Mouse (Mus musculus): ENCODE data around the gene Themis. TPM values are rescaled to one million over a fixed set of nuclear protein-coding genes. Genes with fewer than 3 reads are reported as not detected.

Gene Themis
- polyA plus RNA-seq, 1 experiment from 2014 or later: not detected

DNA sequence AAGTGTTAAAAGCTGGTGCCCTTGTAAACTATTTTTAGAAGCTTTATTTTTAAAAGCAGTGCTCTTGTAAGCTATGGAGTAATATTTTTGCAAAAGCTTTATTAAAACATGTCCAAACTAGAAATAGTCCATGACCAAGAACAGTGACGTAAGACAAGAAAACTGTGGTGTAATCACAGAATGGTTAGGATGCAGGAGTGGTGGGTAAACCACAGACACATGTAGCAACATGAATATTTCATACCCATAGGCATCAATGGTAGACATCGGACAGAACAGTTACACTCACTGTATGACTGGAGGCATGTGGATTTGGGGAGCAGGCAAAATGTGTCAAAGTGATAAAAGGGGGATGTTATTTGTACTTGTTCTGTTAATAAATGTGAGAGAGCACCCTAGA lies 222.7 kb downstream of the Themis start:
- ATAC-seq (ENCODE audit: insufficient read depth, low FRiP score, low TSS enrichment): no peak
- Histone ChIP-seq H3K4me3 (ENCODE audit: low read depth, low read length) (no peak overlapping the region), H3K4me1 (ENCODE audit: control insufficient read depth, insufficient read depth, low read length) (no peaks in the 10 kb centered on the region), H3K4me2 (ENCODE audit: low read depth) (no peak overlapping the region), H3K9ac (ENCODE audit: low read length) (no peak overlapping the region), H3K36me3 (ENCODE audit: control insufficient read depth, insufficient read depth, low read length) (no peaks in the 10 kb centered on the region), H3K27ac (ENCODE audit: low read depth, low read length) (no peak overlapping the region), H3K27me3 (ENCODE audit: control insufficient read depth, insufficient read depth, low read length) (no peaks in the 10 kb centered on the region), H3K9me3 (ENCODE audit: control insufficient read depth, low read length) (no peaks in the 10 kb centered on the region)
- no peak for DNase-seq (ENCODE audit: low spot score)
- 90% methylated on average over 2 of the region's 2 CpGs for WGBS

- Histone ChIP-seq H3K9me3 (ENCODE audit: control insufficient read depth, low read length) (no peaks in the 10 kb centered on the region), H3K36me3 (ENCODE audit: control insufficient read depth, insufficient read depth, low read length) (no peaks in the 10 kb centered on the region), H3K4me2 (ENCODE audit: low read depth) (no peak overlapping the region), H3K9ac (ENCODE audit: low read length) (no peak overlapping the region), H3K27ac (ENCODE audit: low read depth, low read length) (no peak overlapping the region), H3K27me3 (ENCODE audit: control insufficient read depth, insufficient read depth, low read length) (no peaks in the 10 kb centered on the region), H3K4me3 (ENCODE audit: low read depth, low read length) (no peak overlapping the region), H3K4me1 (ENCODE audit: control insufficient read depth, insufficient read depth, low read length) (no peaks in the 10 kb centered on the region)
- DNase-seq (ENCODE audit: low spot score) (no peak), ATAC-seq (ENCODE audit: insufficient read depth, low FRiP score, low TSS enrichment) (no peak)
- 65% methylated on average over 1 of the region's 1 CpGs for WGBS
Measured at GRCm38 (mm10) chr10:28898351-28898750, 230.2 kb downstream of the Themis start.
